11 mouse cellular contexts compared by ENCODE assay signal in the genomic region with DNA sequence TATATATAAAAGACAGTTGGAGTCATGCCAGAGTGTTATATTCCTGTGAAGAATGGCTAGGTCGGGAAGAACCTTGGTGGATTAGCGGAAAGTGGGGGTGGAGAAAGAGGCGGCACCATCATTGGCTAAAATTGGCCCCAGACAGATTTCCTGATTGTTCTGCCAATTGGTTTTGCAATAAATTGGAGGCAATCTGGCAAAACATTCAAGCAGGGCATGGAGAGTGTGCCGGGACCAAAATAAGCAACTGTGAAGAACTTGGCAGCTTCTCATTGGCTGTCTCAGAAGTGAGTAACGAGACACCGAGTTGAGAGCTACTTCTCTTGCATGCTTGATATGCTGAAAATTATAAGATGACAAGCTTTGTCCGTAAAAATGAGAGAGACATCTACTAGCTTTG. TPM values are rescaled to one million over a fixed set of nuclear protein-coding genes. Genes with fewer than 3 reads are reported as not detected.
A peak's percentile ranks its signal among the peaks of the same experiment; 100 is the strongest.
DNase-seq lines count a peak whose midpoint lies in the region; ATAC-seq lines count a peak whose summit lies in the region.
"Had no signal": no experiment of that assay in that cellular context is flagged by ENCODE, and none has a peak within 500 bp of the region (broad histone marks: within the 10 kb centered on the region; RNA-seq: fewer than 3 reads in every experiment).

No protein-coding gene starts in this region.

- H3K27me3 ChIP-seq in embryonic facial prominence, embryonic 14.5 days (replicated peaks; ENCODE audit: control insufficient read depth, insufficient read depth, low read length): no peaks in the 10 kb centered on the region
- H3K27me3 ChIP-seq in embryonic facial prominence, embryonic 10.5 days (replicated peaks; ENCODE audit: low read depth, poor library complexity, severe bottlenecking): no peaks in the 10 kb centered on the region
- H3K27me3 ChIP-seq in hindbrain, embryonic 10.5 days (ENCODE audit: insufficient read depth, poor library complexity, severe bottlenecking): no peaks in the 10 kb centered on the region
- H3K27me3 ChIP-seq: Patski; stomach, embryonic 15.5 days had no signal

- intact Hi-C loops in left cerebral cortex, postnatal 4 days (cut with DNase I): no loop called here

- no peak overlapping the region for H3K4me3 ChIP-seq in embryonic facial prominence, embryonic 14.5 days (ENCODE audit: low read depth, low read length)
- no peak overlapping the region for H3K4me3 ChIP-seq in embryonic facial prominence, embryonic 10.5 days
- no peak overlapping the region for H3K4me3 ChIP-seq in hindbrain, embryonic 10.5 days
- H3K4me3 ChIP-seq: heart, embryonic 10.5 days; stomach, embryonic 15.5 days had no signal

- no peak overlapping the region for H3K27ac ChIP-seq in embryonic facial prominence, embryonic 14.5 days (replicated peaks; ENCODE audit: low read depth, low read length)
- no peak overlapping the region for H3K27ac ChIP-seq in embryonic facial prominence, embryonic 10.5 days (replicated peaks)
- H3K27ac ChIP-seq in hindbrain, embryonic 10.5 days: no peak overlapping the region
- H3K27ac ChIP-seq: heart, embryonic 10.5 days; stomach, embryonic 15.5 days had no signal

- WGBS in embryonic facial prominence, embryonic 14.5 days: 55% methylated on average over 7 of the region's 7 CpGs
- WGBS in embryonic facial prominence, embryonic 10.5 days: 87% methylated on average over 7 of the region's 7 CpGs
- WGBS in hindbrain, embryonic 10.5 days: 87% methylated on average over 7 of the region's 7 CpGs

- no peak overlapping the region for H3K4me2 ChIP-seq in embryonic facial prominence, embryonic 14.5 days (ENCODE audit: low read depth, low read length)
- H3K4me2 ChIP-seq: stomach, embryonic 15.5 days had no signal

- ATAC-seq in embryonic facial prominence, embryonic 14.5 days (ENCODE audit: low read depth): no peak
- ATAC-seq: Patski had no signal

- peak; percentile 66 for DNase-seq in embryonic facial prominence, embryonic 14.5 days (ENCODE audit: low spot score)
- no peak for DNase-seq in embryonic facial prominence, embryonic 10.5 days (ENCODE audit: low spot score)
- peak; percentile 1 for DNase-seq in left cerebral cortex, adult 11 months (ENCODE audit: low spot score)
- DNase-seq in left cerebral cortex, postnatal 4 days: no peak
- DNase-seq in layer of hippocampus, adult 8-10 months (ENCODE audit: low spot score in 2 of 2): peak; percentile 37 to 44
- peak; percentile 26 to 39 for DNase-seq in right cerebral cortex, postnatal 10 days (ENCODE audit: low spot score in 2 of 2)
- DNase-seq in hindbrain, embryonic 10.5 days (ENCODE audit: low spot score): no peak
- DNase-seq in kidney, adult 11 months: no peak

- no peaks in the 10 kb centered on the region for H3K36me3 ChIP-seq in embryonic facial prominence, embryonic 14.5 days (ENCODE audit: control insufficient read depth, insufficient read depth, low read length)
- H3K36me3 ChIP-seq in embryonic facial prominence, embryonic 10.5 days (replicated peaks): no peaks in the 10 kb centered on the region
- H3K36me3 ChIP-seq in hindbrain, embryonic 10.5 days: no peaks in the 10 kb centered on the region
- H3K36me3 ChIP-seq: heart, embryonic 10.5 days; stomach, embryonic 15.5 days had no signal

- no peak overlapping the region for H3K9ac ChIP-seq in embryonic facial prominence, embryonic 14.5 days (ENCODE audit: low read depth, low read length)
- H3K9ac ChIP-seq: stomach, embryonic 15.5 days had no signal

- H3K4me1 ChIP-seq in embryonic facial prominence, embryonic 14.5 days (ENCODE audit: control insufficient read depth, insufficient read depth, low read length): peaks cover 2% of the 10 kb centered on the region; the same call in 1 of the 2 replicates
- peaks cover 31% of the 10 kb centered on the region for H3K4me1 ChIP-seq in embryonic facial prominence, embryonic 10.5 days
- peaks cover 15% of the 10 kb centered on the region for H3K4me1 ChIP-seq in hindbrain, embryonic 10.5 days (replicated peaks)

- no peaks in the 10 kb centered on the region for H3K9me3 ChIP-seq in embryonic facial prominence, embryonic 14.5 days (ENCODE audit: control insufficient read depth, low read length)
- no peaks in the 10 kb centered on the region for H3K9me3 ChIP-seq in embryonic facial prominence, embryonic 10.5 days
- H3K9me3 ChIP-seq in hindbrain, embryonic 10.5 days: no peaks in the 10 kb centered on the region
- H3K9me3 ChIP-seq: heart, embryonic 10.5 days; stomach, embryonic 15.5 days had no signal

RNA-seq across cellular contexts. Expression of gene Sox9, which starts 49.6 kb away (rescaled TPM):
- 48.0 and 61.8 TPM in 2 replicates for polyA plus RNA-seq in embryonic facial prominence, embryonic 14.5 days (2014; fragmentation: Nextera tagmentation; extraction: Ambion mirVana)
- 108 and 112 TPM in 2 replicates for polyA plus RNA-seq in embryonic facial prominence, embryonic 10.5 days (2016; fragmentation: Nextera tagmentation; extraction: Ambion mirVana)
- 10 to 100 TPM; 21.3 to 21.4 TPM for total RNA-seq in left cerebral cortex, postnatal 4 days (2021)
- 10 to 100 TPM; 25.6 to 45.4 (median 32.4) TPM for total RNA-seq in layer of hippocampus, adult 8-10 months (2022)
- polyA plus RNA-seq in hindbrain, embryonic 10.5 days (2016; fragmentation: Nextera tagmentation; extraction: Ambion mirVana): 91.5 and 138 TPM in 2 replicates

Comparison
In these comparisons a context has a peak if more than half of its experiments do, and no peak if none do; other contexts are left out.
1. DNase-seq: peak in embryonic facial prominence, embryonic 14.5 days (single experiment), left cerebral cortex, adult 11 months (single experiment), layer of hippocampus, adult 8-10 months (2 of 2) and right cerebral cortex, postnatal 10 days (2 of 2); none in embryonic facial prominence, embryonic 10.5 days (single experiment), left cerebral cortex, postnatal 4 days (single experiment), hindbrain, embryonic 10.5 days (single experiment) and kidney, adult 11 months (single experiment).